Mouse (Mus musculus): ENCODE data around the gene Rnf141.

DNA sequence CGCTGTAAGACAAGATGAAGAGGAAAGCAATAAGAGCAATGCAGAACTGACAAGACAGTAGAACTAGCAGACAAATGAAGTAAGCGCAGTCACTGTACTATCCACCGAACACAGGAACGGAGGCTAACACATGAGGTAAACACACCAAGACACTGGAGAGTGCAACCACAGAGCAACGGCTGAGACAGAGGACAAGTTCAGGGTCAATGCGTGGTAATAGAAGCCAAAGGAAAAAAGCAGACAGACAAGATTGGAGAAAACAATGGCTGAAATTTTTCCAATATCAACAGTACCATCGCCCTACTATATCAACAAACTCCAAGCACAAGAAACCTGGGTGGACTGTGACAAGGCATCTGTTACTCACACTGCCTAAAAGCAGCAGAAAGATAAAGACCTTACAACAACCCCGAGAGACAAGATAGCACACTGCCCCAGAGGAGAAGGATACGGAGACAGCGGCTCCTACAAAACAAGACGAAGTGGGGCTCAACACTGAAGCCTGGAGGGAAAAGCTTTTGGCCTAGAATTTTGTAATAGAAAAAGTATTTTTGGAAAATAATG lies 25.4 kb downstream of the Rnf141 start:
- TF ChIP-seq CTCF (IDR thresholded peaks at IDR 0.05; ENCODE audit: low read depth): no peak
- TF ChIP-seq EP300 (IDR thresholded peaks at IDR 0.05; ENCODE audit: low read depth): no peak

Measured in heart, postnatal 0 days (tissue).